Mouse (Mus musculus): ENCODE measurements around the gene Osgepl1. TPM values are rescaled to one million over a fixed set of nuclear protein-coding genes. Genes with fewer than 3 reads are reported as not detected.

Osgepl1 gene
- polyA plus RNA-seq (2014; fragmentation: Illumina TruSeq; extraction: RNeasy Lipid Tissue Mini Kit (QIAGEN cat#74804); ENCODE audit: low read depth, low replicate concordance): 78.7 TPM

DNA sequence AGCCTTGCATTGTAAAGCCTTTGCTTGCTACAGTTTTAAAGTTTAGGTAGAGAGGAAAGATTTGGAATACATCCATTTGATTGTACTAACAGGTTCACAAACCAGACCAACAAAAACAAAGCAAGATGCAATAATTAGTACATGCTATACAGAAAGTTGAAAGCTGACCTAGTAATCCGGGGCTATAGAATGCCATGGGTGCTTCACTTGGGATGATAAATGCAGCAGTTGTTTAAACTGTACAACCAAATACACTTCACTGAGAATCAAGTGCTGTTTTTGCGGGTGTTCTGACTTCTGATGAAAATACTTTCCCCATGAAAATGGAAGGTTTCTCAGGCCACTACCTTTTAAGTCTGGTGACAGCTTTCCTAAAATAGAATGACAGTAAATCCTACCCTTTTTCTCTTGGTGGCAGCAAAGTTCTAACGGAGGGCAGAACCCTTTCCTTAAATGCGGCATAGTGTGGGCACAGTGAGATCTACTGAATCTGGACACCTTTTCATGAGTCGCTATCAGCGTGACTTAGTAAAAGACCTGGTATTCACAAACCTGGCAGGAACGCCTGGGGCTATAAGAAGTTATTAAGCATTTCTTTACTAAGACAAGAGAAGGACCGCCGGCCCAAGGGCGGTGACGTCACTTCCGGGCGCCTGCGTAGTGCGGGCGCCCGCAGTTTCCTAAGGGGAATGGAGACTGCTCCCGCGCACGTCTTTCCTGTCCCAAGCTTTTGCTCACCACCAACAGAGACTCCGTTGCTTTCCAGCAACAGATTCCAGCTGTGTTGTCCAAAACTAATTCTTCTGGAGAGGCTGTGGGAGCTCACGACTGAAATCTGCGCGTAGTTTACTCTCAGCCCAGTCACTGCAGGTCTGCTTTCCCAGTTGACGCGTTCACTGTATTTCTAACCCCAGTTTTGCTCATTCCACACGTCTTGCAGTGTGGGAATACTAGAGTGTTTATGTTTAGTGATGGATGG lies at the start of gene Osgepl1:
Gene Osgepl1 (plus strand): TSS at position 636 of the 979 bp plus-strand sequence.

DNA sequence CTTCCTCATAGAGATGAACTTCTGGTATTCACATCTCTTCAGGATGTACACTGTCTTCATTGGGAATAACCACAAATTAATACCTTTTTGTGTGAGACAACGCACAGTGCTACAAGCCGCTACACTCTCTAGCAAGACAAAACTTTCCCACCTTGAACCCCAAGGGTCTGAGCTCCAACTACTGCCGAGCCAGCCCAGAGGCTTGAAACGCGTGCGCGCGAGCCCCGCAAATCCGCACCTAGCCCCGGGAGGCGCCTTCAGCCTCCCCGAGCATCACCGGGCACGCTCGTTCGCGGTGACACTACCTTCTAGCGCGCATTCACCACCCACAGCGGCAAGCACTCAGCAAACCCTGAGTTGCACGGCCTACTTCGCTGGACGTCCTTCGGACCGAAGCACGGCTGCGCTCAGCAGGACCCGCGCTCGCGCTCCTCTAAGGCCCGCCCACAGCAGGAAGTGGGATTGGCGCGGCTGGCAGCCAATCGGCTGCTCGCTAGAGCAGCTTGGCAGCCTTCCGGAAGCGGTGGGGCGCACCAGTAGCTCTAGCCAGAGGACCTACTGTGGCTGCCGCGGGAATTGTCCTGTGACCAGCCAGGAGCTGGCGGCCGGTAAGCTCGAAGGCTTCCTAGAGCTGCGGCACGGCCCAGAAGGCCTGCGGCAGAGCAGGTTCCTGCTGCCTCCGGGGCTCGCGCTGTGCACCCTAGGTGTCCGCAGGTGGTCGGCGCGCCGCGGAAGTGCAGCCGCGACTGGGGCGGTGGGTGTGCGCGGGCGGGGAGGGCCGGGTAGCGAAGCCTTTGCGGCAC lies 16.6 kb upstream of the Osgepl1 start, which contains the start of the genes Pms1, Ormdl1 and Gm28778:
Gene Pms1 (minus strand): TSS at position 438 of the 803 bp plus-strand sequence.
Gene Ormdl1 (plus strand): TSS at position 515 of the 803 bp plus-strand sequence.
Gene Gm28778 (plus strand): TSS at position 531 of the 803 bp plus-strand sequence.

DNA sequence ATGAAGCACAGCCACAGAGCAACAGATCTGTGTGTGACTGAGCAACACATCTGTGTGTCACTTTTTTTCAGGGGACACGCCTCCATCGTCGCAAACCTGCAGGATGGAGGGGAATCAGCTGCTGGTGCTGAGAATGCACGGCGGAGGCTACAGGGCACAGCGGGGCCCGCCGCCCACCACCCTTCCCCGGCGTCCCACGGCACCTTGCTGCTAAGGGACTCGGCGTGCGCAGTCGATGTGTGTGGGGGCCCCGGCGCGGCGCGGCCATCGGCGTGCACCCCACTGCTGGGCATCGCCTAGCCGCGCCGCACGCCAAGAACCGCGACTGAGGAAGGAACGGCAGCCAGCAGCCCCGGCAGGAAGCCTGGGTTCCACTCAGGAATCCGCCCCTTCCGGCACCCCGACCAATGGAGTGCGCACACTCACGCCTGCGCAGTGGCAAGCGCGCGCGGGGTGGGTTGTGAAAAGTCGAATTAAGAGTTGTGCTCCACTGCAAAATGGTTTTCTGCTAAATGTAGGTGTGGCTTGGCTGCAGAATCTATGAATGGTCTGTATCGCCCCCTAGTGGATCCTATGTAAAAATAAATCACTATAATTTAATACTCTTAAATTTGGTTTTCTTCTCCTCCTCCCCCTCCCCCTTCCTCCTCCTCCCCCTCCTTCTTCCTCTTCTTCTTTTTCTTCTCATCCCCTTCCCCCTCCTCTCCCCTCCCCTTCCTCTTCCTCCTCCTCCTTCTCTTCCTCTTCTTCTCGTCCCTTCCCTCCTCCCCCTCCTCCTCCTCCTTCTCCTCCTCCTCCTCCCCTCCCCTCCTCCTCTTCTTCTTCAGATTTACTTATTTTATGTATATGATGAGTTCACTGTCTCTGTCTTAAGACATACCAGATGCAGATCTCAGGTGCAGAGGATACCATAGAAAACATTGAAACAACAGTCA lies 39.2 kb downstream of the Osgepl1 start, which contains the start of the genes Asdurf, Gm28551 and Asnsd1:
Gene Asdurf (minus strand): TSS at position 293 of the 935 bp plus-strand sequence.
Gene Gm28551 (minus strand): TSS at position 341 of the 935 bp plus-strand sequence.
Gene Asnsd1 (minus strand): TSS at position 426 of the 935 bp plus-strand sequence.

Other genes starting within 250 kb of the Osgepl1 start
- not detected for gene 1700019A02Rik, start 126.0 kb upstream of the Osgepl1 start, polyA plus RNA-seq (2014; fragmentation: Illumina TruSeq; extraction: RNeasy Lipid Tissue Mini Kit (QIAGEN cat#74804); ENCODE audit: low read depth, low replicate concordance)
- 3.5 TPM for gene Pms1, start 16.6 kb upstream of the Osgepl1 start, polyA plus RNA-seq (2014; fragmentation: Illumina TruSeq; extraction: RNeasy Lipid Tissue Mini Kit (QIAGEN cat#74804); ENCODE audit: low read depth, low replicate concordance)
- 16.7 TPM for gene Ormdl1, start 16.5 kb upstream of the Osgepl1 start, polyA plus RNA-seq (2014; fragmentation: Illumina TruSeq; extraction: RNeasy Lipid Tissue Mini Kit (QIAGEN cat#74804); ENCODE audit: low read depth, low replicate concordance)
- not detected for gene Gm28778, start 16.5 kb upstream of the Osgepl1 start, polyA plus RNA-seq (2014; fragmentation: Illumina TruSeq; extraction: RNeasy Lipid Tissue Mini Kit (QIAGEN cat#74804); ENCODE audit: low read depth, low replicate concordance)
- gene Asdurf, start 39.0 kb downstream of the Osgepl1 start, polyA plus RNA-seq (2014; fragmentation: Illumina TruSeq; extraction: RNeasy Lipid Tissue Mini Kit (QIAGEN cat#74804); ENCODE audit: low read depth, low replicate concordance): not detected
- not detected for gene Gm28551, start 39.0 kb downstream of the Osgepl1 start, polyA plus RNA-seq (2014; fragmentation: Illumina TruSeq; extraction: RNeasy Lipid Tissue Mini Kit (QIAGEN cat#74804); ENCODE audit: low read depth, low replicate concordance)
- gene Asnsd1, start 39.1 kb downstream of the Osgepl1 start, polyA plus RNA-seq (2014; fragmentation: Illumina TruSeq; extraction: RNeasy Lipid Tissue Mini Kit (QIAGEN cat#74804); ENCODE audit: low read depth, low replicate concordance): 83.3 TPM

Measured in heart, adult 10 weeks (tissue).